Mouse (Mus musculus): ENCODE measurements around the gene Cd2ap.
"Not testable (repeated sequence)": the region's sequence is repeated elsewhere in the genome, so short reads cannot be mapped to it uniquely, and the experiment has no call there.

Gene Cd2ap

DNA sequence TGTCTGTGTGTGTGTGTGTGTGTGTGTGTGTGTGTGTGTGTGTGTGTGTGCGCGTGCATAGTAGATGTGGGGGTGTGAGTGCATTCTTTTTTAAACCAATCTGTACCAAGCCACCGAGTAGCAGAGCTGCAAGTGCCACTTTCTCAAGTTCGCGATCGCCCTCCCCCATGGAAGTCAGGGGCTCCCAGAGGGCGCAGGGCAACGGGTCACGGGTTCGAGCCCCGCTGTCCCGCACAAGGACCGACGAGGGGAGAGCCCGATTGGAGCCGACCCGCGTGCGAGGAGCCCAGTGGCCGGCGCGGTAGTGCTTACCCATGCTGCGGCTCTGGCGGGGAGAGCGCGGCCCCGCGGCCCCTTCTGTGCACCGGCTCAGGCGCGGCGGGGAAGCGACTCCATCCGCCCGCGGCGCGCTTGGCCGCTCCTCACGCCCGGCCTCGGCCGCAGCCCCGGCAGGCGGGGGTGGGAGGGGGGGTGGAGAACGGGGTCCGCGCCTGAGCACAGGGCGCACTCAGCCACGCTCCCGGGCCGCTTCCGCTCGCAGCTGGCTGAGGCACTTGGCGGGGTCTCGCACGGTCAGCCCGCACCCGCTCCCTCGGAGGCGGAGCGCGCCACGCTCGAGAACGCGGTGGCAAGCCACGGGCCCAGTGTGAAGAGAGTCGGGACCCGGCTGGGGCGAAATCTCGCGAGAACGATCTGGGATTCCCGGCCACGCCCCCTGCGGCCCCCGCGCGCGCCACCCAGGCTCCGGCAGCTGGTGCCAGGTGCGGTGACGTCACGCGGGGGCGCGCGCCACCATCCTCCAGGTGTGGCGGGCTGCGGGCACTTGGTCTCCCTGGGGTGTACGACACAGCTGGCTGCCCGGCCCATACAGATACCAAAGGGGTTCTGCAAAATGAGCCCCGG is at the start of gene Cd2ap:
Cd2ap (minus strand) TSS at position 665 of the 903 bp plus-strand sequence.
- DNase-seq = peak; percentile 97

DNA sequence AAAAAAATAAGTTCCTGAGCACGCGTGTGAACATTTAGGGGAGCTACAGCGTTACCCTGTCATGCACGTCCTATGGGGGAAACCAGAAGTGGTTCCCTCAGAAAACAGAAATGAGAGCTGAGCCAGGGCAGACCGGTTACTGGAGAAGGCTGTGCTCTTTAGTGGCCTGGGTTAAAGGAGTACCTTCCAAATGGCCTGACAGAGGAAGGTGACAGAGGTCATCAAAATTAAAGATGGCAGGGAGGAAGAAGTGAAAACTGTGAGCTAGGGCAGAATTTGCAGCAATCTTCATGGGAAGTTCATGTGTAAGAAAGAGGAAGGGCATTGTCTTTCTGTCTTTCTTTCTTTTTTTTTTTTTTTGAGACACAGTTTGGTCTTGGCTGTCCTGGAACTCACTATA is 48.3 kb upstream of the Cd2ap start:
- DNase-seq = no peak

DNA sequence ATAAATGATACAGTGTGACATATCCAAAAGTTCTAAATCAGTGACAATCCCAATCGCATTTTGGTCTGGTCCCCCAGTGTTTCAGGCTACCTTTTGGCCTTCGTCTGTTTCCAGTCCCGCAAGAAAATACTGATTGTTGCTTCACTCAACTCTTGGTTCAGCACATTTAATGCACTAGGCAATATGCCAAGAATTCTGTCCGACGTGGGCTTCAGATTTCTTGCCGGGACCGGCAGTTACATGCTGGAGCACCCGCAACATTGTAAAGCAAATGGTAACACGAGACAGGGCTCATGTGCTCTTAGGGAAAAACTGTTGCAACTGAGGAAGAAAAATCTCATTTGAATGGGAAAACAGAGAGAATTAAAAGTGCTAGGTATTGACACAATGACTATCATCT is 42.3 kb upstream of the Cd2ap start:
- no peak for DNase-seq

DNA sequence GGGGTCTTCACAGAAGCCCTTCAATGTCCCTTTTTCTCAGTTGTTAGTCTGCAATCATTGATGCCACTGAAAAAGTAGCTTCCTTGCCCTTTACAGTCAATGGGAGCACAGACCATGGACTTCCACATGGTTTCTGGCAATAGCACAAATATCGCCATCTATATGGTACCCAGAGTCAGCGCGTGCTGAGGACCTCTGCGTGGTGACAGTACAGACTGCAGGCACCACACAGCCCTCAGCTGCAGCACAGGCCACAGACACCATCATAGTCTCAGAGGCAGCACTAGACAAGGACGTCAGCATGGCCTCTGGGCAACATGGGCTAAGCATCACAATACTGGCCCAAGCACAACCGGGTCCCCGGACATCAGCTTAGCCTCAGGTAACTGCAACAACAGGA is 38.3 kb upstream of the Cd2ap start:
- no peak for DNase-seq

DNA sequence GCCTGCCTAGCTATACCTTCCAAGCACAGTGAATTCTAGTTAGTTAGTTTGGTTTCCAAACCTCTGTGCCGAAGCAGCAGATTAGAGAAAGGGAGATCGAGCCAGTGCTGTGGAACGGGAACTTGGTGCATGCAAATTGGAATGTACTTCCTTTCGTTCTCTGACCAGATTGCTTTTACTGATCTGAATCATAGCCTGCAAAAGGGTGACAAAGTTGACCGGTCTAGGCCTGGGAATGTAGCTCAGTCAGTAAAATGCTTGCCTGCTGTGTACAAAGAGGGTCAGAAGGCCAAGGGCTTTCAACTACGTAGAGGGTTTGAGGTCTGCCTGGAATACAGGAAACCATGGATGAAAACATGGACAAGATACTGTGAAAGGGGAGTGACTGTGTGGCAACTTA is 35.7 kb upstream of the Cd2ap start:
- no peak for DNase-seq

DNA sequence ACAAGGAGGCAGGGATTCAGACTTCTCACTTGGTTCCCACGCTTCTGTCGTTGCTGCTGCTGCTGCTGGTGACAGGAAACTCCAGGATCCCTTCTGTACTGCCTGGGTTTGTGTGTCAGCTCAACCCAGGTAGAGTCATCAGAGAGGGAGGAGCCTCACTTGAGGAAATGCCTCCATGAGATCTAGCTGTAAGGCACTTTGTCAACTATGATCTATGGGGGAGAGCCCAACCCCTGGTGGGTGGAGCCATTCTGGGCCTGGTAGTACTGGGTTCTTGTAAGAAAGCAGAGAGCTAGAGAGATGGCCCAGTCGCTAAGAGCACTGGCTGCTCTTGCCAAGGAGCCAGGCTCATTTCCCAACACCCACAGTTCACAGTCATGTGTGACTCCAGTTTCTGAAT is 34.0 kb upstream of the Cd2ap start:
- no peak for DNase-seq

DNA sequence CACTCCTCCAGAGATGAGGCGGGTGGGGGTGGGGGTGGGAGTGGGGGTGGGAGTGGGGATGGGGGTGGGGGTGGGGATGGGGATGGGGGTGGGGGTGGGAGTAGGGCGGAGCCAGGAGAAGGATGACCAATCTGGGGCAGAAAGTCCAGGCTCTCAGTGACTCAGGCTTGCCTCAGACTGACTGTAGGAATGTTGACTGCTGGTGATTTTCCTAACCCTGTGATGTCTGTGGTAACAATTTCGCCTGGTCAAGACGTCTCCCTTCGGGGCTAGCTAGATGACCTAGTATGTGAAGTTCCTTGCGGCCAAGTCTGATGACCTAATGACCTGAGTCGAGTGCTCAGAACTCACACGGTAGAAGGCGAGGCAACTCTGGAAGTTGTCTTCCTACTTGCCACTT is 32.9 kb upstream of the Cd2ap start:
- DNase-seq = no peak

DNA sequence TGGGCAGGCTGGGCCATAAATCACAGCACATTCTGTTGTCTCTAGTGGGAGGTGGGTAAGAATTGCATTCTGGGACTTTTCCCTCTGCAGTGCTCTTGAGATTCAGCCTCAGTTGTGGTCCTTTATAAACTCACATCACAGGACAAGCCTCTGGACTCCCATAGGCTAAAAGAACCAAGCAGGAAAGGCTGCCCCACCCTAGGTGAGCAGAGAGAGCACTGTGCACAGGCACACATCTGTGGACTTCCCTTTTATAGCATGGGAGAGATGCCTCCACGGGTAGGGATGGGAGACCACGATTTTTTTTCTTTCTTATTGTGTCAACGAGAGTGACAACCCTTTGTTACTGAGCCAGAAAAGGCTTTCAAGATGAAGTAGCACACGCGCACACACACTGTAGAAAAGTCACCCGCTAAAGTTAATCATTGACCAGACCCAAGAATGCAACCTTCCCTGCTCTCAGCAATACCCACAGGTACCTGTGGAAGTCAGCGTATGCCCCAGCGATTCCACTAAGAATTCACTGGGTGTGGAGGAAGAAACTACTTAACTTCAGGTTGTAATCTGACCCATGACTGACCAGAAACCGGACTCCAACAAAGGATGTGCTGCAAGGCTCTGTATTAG is 32.4 kb upstream of the Cd2ap start:
- DNase-seq = no peak

DNA sequence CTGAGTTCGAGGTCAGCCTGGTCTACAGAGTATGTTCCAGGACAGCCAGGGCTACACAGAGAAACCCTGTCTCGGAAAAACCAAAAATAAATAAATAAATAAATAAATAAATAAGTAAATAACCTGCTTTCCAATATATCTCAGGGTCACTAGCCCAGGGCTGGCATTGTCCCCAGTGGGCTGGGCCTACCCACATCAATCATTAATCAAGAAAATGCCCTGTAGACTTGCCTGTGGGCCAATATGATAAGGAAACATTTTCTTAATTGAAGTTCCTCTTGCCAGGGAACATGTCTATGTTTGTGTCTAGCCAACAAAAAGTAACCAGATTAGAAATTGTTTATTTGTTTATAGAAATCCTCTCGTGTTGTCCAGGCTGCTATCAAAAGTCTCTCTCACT is 31.7 kb upstream of the Cd2ap start:
- DNase-seq = no peak

DNA sequence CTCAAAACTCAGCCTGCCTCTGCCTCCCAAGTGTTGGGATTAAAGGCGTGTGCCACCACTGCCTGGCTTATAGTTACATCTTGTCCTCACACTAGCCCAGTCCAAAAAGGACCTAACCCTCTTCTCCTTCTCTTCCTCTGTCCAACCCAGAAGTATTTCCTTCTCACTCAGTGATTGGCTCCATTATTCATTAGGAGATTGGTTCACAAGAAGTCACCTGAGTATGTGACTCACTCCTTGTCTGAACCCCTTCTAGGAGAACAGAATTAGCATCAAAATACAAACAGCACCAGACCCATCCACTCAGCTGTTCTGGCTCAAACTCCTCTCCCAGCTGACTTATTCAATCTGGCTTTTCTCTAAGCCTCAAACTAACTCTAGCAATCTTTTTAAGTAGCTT is 30.0 kb upstream of the Cd2ap start:
- not testable (repeated sequence) for DNase-seq

DNA sequence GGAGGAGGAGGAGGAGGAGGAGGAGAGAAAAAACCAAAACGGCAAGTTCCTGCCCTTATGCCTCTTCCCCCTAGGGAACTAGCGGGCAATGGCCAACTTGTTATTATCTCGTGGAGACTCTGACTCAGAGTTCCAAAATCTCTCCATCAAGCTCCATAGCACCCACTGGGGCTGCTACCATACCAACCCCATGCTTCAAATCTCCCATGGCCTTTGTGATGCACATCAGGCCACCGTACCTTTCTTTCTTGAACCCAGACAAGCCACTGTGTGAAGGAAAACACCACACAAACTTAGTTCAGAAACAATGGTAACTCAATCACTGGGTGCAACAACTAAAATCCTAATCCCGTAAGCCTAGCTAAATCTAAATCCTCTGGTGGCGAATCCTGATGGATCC is 29.5 kb upstream of the Cd2ap start:
- no peak for DNase-seq

DNA sequence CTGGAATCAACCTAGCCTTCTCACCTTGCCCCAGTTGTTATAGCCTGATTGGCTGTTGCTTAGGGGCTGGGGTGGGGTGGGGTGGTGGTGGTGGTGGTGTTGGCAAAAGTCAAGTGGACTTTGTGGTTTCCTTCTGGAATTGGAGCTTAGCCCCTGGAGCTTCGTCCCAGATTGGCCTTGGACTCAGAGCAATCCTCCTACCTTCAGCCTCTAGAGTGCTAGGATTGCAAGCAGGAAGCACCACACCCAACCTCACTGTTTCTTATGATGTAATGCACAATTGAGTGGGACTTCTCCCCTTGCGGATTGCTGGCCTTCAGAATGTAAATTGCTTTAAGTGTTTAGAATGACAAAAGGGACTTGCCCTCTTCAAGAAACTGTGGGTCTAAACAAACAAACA is 24.3 kb upstream of the Cd2ap start:
- DNase-seq = no peak

DNA sequence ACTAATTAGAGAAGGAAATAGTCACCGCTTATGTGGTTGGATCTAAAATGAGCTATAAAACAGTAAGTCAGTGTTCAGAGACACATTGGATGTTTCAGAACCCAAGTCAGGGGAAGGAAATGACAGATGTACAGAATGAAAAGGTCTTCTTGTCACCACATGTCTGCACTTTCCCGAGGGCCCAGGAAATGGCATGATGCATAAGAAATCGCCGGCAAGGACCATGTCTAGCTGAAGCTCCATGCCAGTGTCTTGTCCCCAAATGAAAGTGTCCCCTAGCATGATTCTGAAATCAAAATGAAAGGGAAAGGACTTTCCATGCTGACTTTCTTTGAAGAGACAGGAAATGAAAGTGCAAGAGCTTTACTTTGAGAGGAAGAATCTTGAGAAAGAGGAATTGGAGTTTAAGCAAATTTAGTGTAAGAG is 10.8 kb upstream of the Cd2ap start:
- DNase-seq = no peak

DNA sequence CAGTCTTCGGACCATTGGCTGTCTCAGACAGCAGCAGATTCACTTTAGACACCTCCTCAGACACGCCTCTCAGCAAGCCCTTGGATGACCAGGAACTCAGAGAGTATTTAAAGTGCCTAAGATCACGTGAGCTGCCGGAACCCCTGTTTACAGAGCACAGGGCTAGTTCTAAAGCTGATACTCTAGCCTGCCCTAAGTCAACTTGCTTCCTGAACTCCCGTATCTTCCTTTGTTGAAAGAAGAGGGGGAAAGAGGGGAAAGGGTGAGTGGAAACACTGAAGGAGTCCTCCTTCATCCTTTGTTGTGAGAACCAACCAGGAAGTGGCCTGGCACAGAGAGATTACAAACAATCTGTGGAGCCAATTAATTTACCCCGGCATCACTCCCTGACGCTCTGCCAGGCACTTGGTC is 8.6 kb upstream of the Cd2ap start:
- DNase-seq = no peak

DNA sequence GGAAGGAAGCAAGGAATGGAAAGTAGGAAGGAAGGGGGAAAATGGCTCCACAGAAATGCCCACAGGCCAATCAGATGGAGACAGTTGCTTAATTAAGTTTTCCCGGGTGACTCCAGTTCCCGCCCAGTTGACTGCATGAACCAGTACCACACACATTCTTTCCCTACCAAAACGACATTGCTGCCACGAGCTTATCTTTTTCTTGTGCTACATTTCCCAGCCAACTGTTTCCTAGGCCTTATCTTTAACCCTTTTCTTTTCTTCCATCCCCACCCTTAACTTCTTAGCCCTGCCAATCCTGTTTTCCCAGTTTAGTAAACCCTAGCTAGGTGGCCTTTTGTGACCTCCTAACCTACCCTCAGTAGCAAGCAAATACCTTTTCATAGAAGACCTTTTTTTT is 7.9 kb upstream of the Cd2ap start:
- DNase-seq = no peak

DNA sequence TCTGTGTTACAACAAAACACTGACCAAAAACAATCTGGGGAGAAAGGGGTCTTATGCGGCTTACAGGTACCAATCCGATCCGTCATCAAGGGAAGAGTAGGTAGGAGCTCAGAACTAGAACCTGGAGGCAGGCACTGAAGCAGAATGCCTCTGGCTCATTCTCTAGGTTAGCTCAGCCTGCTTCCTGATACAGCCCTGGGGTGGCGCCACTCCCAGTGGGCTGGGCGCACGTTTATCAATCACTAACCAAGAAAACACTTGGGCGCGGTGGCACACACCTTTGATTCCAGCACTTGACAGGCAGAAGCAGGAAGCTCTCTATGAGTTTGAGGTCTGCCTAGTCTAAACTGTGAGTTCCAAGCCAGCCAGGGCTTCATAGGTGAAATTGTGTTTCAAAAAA is 7.3 kb upstream of the Cd2ap start:
- no peak for DNase-seq

DNA sequence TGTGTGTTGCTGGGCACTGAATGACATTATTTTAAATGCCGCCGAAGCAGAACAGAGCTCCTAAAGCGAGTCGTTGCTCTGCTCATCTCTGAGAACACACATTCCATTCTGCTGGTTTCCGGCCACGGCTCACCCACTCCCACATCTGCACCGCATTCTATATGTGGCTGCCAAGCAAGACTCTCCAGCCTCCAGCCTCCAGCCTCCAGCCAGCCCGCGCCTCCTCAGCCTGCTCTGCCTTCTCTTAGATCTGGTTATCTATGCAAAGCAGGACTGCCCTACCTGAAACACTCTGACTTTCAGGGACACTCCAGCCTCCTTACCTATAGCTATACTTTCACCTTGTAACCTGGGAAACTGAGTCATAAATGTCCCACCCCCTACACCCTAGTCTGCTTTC is 6.8 kb upstream of the Cd2ap start:
- DNase-seq = no peak

DNA sequence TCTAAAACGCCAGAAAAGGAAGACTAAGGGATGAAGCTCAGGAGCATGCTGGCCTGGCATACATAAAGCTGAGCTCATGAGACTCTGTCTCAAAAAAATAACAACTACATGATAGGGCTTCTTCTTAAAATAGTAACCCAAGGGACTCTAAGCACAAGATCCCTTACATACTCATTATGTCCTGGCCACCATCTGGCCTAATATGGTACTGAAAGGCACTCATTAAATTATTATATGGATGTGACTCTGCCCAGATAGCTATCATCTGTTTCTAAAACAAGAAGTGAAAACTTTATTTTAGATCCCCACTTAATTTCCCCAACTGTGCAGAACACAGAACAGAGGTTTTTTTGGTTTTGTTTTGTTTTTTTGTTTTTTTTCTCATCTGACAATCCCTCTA is 6.4 kb upstream of the Cd2ap start:
- DNase-seq = no peak

DNA sequence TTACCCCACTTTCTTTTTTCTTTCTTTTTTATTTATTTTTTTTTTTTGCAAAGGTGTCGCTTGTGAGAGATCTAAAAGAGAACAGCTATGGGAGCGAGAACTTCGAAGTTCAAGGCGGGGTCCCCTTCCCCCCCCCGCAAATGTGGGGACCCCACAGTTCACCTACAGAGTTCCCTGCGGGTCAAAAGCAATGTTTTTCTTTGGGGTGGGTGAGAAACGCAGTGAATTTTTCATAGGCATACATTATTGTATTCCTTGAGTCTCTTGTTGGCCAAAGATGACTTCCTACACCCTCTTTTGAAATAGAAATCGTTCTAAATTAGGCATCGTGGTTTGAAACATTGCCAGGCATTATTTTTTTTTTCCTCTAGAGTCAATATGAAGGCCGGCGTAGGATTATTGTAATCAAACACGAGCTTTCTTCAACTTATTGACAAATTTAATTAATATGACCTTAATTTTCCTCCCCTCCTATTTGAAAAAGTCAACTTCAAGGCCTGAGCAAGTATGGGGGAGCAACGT is 500 bp upstream of the Cd2ap start:
- no peak for DNase-seq

DNA sequence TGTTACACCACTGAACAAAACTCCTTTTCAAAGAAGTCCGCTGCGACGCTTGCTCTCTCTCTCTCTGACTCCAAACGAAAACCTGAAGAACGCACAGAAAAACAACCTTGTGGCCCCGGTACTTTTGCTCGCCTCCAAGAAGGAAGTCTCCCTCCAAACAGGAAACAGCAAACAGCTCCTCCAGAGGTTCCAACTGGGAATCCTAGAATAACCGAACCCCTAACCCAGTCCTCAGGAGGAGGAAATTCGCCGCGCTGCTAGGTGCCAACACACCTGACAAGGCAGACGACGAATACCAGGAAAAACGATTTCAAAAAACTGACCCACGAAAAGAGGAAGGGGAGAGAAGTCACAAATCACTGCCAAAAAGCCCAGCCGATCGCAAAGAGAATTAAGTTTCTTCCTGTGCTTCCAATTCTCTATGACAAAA is 879 bp downstream of the Cd2ap start:
- peak; percentile 31 for DNase-seq

DNA sequence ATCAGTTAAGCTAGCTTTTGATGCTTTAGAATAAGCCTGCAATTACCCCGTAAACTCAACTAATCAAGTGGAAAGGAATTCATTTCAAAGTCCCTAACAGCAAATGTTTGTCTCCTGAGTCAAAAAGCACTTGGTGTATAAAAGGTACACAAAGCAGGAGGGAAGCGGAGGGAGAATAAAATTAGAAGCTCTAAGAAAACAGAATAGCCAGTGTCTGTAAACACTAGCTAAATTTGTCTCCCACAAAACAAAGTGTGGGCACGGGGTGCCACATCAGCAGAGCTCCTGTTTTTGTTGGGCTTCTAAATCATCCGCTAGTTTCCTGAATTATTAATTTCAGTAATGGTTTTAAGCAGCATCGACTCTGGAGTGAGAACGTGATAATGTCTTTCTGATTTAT is 1.4 kb downstream of the Cd2ap start:
- no peak for DNase-seq

DNA sequence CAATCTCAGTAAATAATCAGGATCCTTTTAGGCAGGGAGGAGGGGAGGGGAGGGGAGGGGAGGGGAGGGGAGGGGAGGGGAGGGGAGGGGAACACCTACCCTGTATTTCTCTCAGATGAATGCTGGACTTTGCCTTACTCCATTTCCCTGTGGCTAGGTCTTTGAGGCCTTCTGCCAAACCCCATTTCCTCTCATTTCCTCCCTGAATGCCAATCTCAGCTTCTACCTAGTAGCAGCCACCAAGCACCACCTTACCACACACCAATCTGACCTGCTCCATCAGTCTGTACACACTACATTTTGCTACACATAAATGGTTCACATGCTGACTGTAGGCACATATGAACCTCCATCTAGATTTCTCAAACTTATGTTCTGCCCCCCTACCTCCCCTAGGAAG is 6.0 kb downstream of the Cd2ap start:
- no peak for DNase-seq

DNA sequence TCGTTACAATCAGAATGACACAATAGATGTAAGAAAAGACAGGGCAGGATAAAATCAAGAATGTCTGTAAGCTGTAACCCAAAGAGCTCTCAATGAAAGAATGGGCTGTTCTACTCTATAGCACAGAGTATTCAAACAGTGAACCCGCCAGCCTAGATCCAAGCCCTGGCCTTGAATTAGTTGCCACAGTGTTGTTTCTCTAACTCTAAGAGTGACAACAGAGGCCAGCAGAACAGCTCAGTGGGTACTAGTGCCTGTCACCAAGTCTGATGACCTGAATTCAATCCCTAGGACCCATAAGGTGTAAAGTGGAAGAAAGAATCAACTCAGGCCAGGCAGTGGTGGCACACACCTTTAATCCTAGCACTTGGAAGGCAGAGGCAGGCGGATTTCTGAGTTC is 13.3 kb downstream of the Cd2ap start:
- DNase-seq = no peak

DNA sequence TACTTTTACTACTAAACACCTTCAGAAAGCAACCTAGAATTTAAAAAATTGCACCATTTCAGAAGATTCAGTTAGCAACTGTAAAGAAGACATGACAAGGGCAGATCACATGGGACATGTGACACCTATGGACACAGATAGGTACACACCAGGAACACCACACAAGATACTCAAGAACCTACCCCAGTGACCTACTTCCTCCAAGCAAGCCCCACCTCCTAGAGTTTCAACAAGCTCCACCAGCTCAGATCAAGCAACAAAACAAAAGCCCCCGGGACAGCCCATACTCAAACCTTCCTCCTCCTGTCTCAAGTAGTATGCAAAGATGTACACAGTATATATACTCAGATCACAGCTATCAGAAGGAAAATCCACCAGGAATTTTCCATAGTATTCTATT is 16.1 kb downstream of the Cd2ap start:
- no peak for DNase-seq

Measured in cerebellum, adult 8-10 months (tissue).